Mouse (Mus musculus) cerebellum, adult (tissue): ENCODE results near the gene Twnk.
A peak's percentile ranks its signal among the peaks of the same experiment; 100 is the strongest.

ENCODE experiments used
- ATAC-seq: cut with Nextera tagmentation; 2 replicates; pipeline ENCODE4 v1.9.2; 2017; ENCODE audit warnings: mild to moderate bottlenecking, moderate library complexity, mixed read lengths; ENCODE audit not compliant: insufficient number of reproducible peaks, low FRiP score, low TSS enrichment

Gene Twnk

DNA sequence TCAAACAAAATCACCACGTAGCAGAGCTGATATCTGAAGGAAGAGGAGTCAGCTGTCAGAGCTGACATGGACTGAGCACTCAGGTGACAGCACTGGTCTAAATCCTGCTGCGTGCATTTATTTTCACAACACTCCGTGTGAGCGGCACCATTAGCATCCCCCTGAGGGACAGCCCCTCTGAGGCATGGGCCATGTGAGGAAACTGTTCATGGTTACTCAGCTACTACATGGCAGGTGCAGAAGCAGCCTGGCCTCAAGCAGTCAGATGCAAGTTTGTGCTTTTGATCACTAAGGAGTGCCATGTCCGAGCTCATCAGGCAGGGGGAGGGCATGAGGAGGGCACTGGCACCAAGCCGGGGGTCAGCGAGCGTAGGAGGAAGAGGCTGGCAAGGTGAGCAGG, 5.8 kb upstream of the Twnk start:
- no peak for ATAC-seq

- no peak for ATAC-seq
Observed at GRCm38 (mm10) chr19:45002301-45002700, 3.2 kb upstream of the Twnk start.

DNA sequence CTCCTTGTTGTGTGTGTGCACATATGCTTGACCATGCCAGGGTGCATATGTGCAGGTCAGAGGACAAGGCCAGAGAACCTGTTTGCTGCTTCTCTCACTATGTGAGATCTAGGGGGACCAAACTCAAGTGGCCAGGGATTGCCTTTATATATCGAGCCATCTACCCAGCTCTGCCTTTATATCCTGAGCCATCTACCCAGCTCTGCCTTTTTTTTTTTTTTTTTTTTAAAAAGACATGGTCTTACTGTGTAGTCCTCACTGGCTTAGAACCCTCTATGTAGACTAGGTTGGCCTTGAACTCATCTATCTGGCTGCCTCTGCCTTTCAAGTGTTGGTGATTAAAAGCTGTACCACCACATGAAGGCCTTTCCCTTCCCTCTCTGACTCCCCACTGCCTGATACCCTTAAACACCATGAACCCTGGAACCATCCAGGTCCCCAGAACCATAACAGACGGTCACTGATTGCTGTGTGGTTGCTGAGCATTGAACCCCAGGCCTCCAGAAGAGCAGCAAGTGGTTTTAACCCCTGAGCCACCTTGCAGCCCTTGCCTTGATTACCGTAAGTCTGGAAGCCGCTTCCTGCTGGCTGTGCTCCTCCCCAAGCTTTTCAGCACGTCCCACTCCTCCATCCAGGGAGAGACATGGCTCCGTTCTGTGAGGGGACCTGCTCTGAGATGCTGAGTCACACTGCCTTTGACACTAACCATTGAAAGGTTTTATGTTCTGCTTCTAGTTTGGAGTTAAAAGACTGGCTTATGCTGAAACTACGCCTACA, 1.5 kb upstream of the Twnk start:
- ATAC-seq = no peak

GRCm38 (mm10) chr19:45005957-45006712, 672 bp downstream of the Twnk start, which contains the start of gene Mrpl43:
Gene Mrpl43 (minus strand): TSS chr19:45006442.
- ATAC-seq = peak; percentile 91

- no peak for ATAC-seq
Observed at GRCm38 (mm10) chr19:45007021-45007420, 1.6 kb downstream of the Twnk start.

DNA sequence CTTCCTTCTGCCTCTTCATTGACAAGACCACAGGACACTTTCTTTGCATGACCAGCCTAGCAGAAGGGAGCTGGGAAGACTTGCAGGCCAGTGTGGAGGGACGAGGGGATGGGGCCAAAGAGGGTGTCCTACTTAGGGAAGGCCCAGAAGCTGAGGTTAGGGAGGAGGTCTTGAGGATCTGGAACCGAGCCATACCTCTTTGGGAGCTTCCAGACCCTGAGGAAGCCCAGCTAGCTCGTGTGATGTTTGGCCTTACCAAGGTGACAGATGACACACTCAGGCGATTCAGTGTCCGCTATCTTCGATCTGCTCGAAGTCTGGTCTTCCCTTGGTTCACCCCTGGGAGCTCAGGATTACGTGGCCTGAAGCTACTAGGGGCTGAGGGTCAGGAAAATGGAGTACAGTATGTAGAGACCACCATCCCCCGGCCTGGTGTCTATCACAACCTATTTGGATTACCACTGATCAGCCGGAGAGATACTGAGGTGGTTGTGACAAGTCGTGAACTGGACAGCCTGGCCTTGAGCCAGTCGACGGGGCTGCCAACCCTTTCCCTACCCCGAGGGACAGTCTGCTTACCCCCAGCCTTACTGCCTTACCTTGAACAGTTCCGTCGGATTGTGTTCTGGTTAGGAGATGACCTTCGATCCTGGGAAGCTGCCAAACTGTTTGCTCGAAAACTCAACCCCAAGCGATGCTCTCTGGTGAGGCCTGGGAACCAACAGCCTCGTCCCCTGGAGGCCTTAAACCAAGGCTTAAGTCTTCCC, 2.1 kb downstream of the Twnk start:
- no peak for ATAC-seq

GRCm38 (mm10) chr19:45010646-45011045, 5.2 kb downstream of the Twnk start:
- no peak for ATAC-seq

DNA sequence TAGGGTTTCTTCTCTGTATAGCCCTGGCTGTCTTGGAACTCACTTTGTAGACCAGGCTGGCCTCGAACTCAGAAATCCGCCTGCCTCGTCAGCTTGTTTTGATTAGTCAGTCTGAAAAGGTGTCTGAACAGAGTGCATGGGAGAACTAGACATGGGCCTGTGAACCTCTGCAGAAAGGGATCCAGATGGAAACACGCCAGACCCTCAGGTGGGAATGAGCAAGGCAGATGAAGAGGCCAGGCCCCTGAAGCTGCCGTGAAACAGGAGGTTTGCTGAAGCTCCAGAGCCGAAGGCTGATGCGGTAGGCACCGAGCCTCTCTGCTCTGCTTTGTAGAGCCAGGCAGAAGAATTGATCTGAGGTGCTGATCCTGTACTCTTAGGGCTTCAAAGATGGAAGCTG, 6.8 kb downstream of the Twnk start:
- no peak for ATAC-seq

DNA sequence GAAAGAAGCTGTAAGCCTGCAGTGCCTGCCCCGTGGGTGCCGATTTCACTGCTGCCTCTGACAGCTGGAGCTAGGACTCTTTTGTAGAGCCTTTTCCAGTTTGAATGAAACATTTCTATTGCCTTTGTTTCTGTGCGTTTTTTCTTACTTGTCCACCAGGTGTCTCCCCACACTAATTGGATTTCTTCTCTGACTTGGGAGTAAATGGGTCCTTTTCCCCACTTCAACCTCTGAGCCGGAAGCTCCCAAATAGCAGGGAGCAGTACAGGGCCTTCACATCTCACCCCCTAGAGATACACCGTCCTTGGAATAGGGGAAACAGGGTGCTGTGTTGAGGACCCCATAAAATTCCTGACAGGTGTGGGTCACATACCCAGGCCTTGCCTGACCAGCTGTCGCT, 7.2 kb downstream of the Twnk start:
- no peak for ATAC-seq

DNA sequence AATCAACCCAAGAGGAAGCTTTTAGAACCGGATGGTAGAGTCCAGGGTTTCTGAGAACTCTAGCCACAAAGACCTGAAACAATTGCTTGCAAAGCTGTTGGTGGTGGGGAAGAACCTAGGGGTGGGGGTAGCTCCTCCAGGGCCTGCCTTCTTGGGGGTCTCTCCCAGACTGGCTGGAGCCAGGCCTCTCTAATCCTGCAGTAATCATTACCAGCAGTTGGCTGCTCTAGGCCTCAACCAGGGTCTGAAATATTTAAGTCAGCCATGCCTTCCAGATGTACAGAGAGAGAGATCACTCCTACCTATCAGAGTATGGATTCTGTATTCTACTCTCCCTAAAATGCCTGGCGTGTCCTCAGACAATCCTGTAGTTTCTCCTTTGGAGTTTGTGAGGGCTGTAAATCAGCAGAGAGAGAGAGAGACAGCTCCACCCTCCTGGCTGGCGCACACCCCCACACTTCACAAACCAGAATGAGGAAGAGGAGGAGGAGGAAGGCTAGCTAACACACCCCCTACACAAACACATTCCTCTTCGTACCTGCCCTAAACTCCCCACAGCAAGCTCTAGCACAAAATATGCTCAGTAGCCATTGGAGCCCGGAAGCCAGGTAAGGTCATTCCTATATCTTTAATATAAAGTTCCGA, 8.2 kb downstream of the Twnk start:
- ATAC-seq = no peak

GRCm38 (mm10) chr19:45014335-45014971, 9.0 kb downstream of the Twnk start, which contains the start of gene Lzts2:
Gene Lzts2 (plus strand): TSS chr19:45014414.
- no peak for ATAC-seq

GRCm38 (mm10) chr19:45014981-45015402, 9.5 kb downstream of the Twnk start:
- no peak for ATAC-seq

GRCm38 (mm10) chr19:45015518-45016281, 10.2 kb downstream of the Twnk start:
- ATAC-seq = peak; percentile 28; the same call in 1 of the 2 replicates

- peak; percentile 13 for ATAC-seq
Observed at GRCm38 (mm10) chr19:45016341-45017215, 11.1 kb downstream of the Twnk start.

- no peak for ATAC-seq
Observed at GRCm38 (mm10) chr19:45017216-45017771, 11.8 kb downstream of the Twnk start.

DNA sequence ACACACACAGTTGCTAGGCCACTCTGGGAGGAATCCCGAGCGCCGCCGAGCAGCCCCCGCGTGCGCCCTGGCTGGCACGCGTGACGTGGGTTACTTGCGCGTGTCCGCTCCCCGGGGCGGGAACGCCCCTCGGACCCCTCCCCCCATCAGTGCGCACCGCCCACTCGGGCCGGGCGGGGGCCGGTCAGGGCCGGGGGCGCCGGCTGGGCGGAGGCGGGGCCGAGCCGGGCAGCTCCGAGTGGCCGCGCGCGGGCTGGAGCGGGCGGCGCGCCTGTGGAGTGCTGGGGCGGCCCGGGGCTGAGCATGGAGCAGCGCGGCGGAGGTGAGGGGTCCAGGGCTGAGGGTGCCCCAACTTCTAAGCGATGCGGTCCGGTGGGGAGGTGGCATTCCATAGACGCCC, 12.4 kb downstream of the Twnk start:
- ATAC-seq = no peak

GRCm38 (mm10) chr19:45018351-45018831, 12.9 kb downstream of the Twnk start:
- ATAC-seq = no peak

GRCm38 (mm10) chr19:45020348-45020747, 14.9 kb downstream of the Twnk start:
- no peak for ATAC-seq
